Comparison of ENCODE assay signal across 18 mouse cellular contexts in genomic region chr6:52642152-52642551, GRCm38 (mm10). TPM values are rescaled to one million over a fixed set of nuclear protein-coding genes. Genes with fewer than 3 reads are reported as not detected.
DNase-seq lines count a peak whose midpoint lies in the region; ATAC-seq lines count a peak whose summit lies in the region.
"Had no signal": no experiment of that assay in that cellular context is flagged by ENCODE, and none has a peak within 500 bp of the region (broad histone marks: within the 10 kb centered on the region; RNA-seq: fewer than 3 reads in every experiment).

No protein-coding gene starts in this region.

- H3K4me2 ChIP-seq in heart, embryonic 14.5 days (ENCODE audit: low read length) = peak overlapping the region; percentile 48
- 0 out of 2 replicates have a peak overlapping the region, but pooled peaks have one; percentile 7 for H3K4me2 ChIP-seq in kidney, embryonic 15.5 days
- H3K4me2 ChIP-seq in limb, embryonic 13.5 days (replicated peaks) = peak overlapping the region; percentile 38
- H3K4me2 ChIP-seq: forebrain, embryonic 12.5 days; liver, embryonic 11.5 days had no signal

- no peak for ATAC-seq in heart, embryonic 14.5 days (ENCODE audit: insufficient number of reproducible peaks, insufficient read depth, low FRiP score, low read depth)
- ATAC-seq in kidney, embryonic 15.5 days (replicated peaks; ENCODE audit: low FRiP score) = no peak
- no peak for ATAC-seq in limb, embryonic 13.5 days (ENCODE audit: low FRiP score, low read depth)
- ATAC-seq: hindbrain, postnatal 0 days; midbrain, embryonic 16.5 days had no signal

- no peak overlapping the region for H3K4me3 ChIP-seq in heart, embryonic 14.5 days (ENCODE audit: control insufficient read depth in 1 of 2, insufficient read depth in 1 of 2, low read depth in 1 of 2, low read length in 2 of 2)
- H3K4me3 ChIP-seq in kidney, embryonic 15.5 days (replicated peaks) = no peak overlapping the region
- no peak overlapping the region for H3K4me3 ChIP-seq in limb, embryonic 13.5 days
- H3K4me3 ChIP-seq: forebrain, embryonic 12.5 days; megakaryocyte, embryonic 14.5 days had no signal

- 37% methylated on average over 7 of the region's 7 CpGs for WGBS in heart, embryonic 14.5 days
- 23% methylated on average over 7 of the region's 7 CpGs for WGBS in kidney, embryonic 15.5 days
- 11% methylated on average over 7 of the region's 7 CpGs for WGBS in limb, embryonic 13.5 days

- H3K36me3 ChIP-seq in heart, embryonic 14.5 days (ENCODE audit: control insufficient read depth, insufficient read depth, low read length) = no peaks in the 10 kb centered on the region
- H3K36me3 ChIP-seq in kidney, embryonic 15.5 days = no peaks in the 10 kb centered on the region
- H3K36me3 ChIP-seq in limb, embryonic 13.5 days = no peaks in the 10 kb centered on the region
- H3K36me3 ChIP-seq: forebrain, embryonic 12.5 days had no signal

- H3K27ac ChIP-seq in heart, embryonic 14.5 days (replicated peaks in 1 of 2; ENCODE audit: control insufficient read depth in 1 of 2, insufficient read depth in 1 of 2, low read depth in 2 of 2, low read length in 2 of 2) = no peak overlapping the region
- H3K27ac ChIP-seq in kidney, embryonic 15.5 days = peak overlapping the region; percentile 32; the same call in 1 of the 2 replicates
- H3K27ac ChIP-seq in limb, embryonic 13.5 days = no peak overlapping the region
- H3K27ac ChIP-seq: forebrain, embryonic 12.5 days; hindbrain, postnatal 0 days had no signal

- peaks cover 0 to 13% of the 10 kb centered on the region in 2 experiments; a peak in 3 of 4 replicates for H3K4me1 ChIP-seq in heart, embryonic 14.5 days (ENCODE audit: control insufficient read depth in 2 of 2, insufficient read depth in 2 of 2, low read length in 2 of 2)
- peaks cover 11% of the 10 kb centered on the region for H3K4me1 ChIP-seq in kidney, embryonic 15.5 days
- peaks cover 39% of the 10 kb centered on the region for H3K4me1 ChIP-seq in limb, embryonic 13.5 days

- intact Hi-C loops in heart, postnatal 10 days (cut with DNase I) = loop anchor here (5.0 kb wide), 2 partner anchors 70 to 85 kb away; partner anchors contain the start of gene Tax1bp1

- H3K9me3 ChIP-seq in heart, embryonic 14.5 days (ENCODE audit: control insufficient read depth, low read length) = no peaks in the 10 kb centered on the region
- H3K9me3 ChIP-seq in kidney, embryonic 15.5 days (replicated peaks) = no peaks in the 10 kb centered on the region
- no peaks in the 10 kb centered on the region for H3K9me3 ChIP-seq in limb, embryonic 13.5 days
- H3K9me3 ChIP-seq: forebrain, embryonic 12.5 days; megakaryocyte, embryonic 14.5 days had no signal

- H3K9ac ChIP-seq in heart, embryonic 14.5 days (ENCODE audit: low read length) = 0 out of 2 replicates have a peak overlapping the region, but pooled peaks have one; percentile 3
- H3K9ac ChIP-seq in kidney, embryonic 15.5 days = no peak overlapping the region
- H3K9ac ChIP-seq in limb, embryonic 13.5 days = no peak overlapping the region
- H3K9ac ChIP-seq: forebrain, embryonic 12.5 days had no signal

- no peaks in the 10 kb centered on the region for H3K27me3 ChIP-seq in heart, embryonic 14.5 days (ENCODE audit: control insufficient read depth, insufficient read depth, low read length)
- H3K27me3 ChIP-seq in kidney, embryonic 15.5 days = peaks cover 4% of the 10 kb centered on the region; the same call in 1 of the 2 replicates
- no peaks in the 10 kb centered on the region for H3K27me3 ChIP-seq in limb, embryonic 13.5 days
- H3K27me3 ChIP-seq: forebrain, embryonic 12.5 days; megakaryocyte, embryonic 14.5 days had no signal

- DNase-seq in heart, postnatal 10 days = no peak
- DNase-seq in kidney, postnatal 4 days = no peak
- DNase-seq in forelimb bud, embryonic 11.5 days (ENCODE audit: low read depth, low spot score) = peak; percentile 60
- DNase-seq in adipocyte (ENCODE audit: low spot score) = no peak
- no peak for DNase-seq in urinary bladder, adult 18-20 months (ENCODE audit: low spot score in 2 of 2)
- DNase-seq: cerebellum, adult 8-10 months; gastrocnemius, postnatal 10 days; kidney, postnatal 10 days; lung, adult 18-20 months; lung, postnatal 14 days had no signal

RNA-seq across cellular contexts. Expression of gene Hibadh, which starts 2.0 kb away (rescaled TPM):
- polyA plus RNA-seq in heart, embryonic 14.5 days (2014; fragmentation: Nextera tagmentation; extraction: Ambion mirVana) = 83.4 and 97.4 TPM in 2 replicates
- 100 to 1,000 TPM; 153 to 156 TPM for total RNA-seq in heart, postnatal 10 days (2021)
- 132 and 133 TPM in 2 replicates for polyA plus RNA-seq in kidney, embryonic 15.5 days (2015; fragmentation: Nextera tagmentation; extraction: Ambion mirVana)
- polyA plus RNA-seq in limb, embryonic 13.5 days (2015; fragmentation: Nextera tagmentation; extraction: Ambion mirVana) = 91.7 and 93.9 TPM in 2 replicates
